Comparison of ENCODE assay signal across 23 mouse cellular contexts in the genomic region with DNA sequence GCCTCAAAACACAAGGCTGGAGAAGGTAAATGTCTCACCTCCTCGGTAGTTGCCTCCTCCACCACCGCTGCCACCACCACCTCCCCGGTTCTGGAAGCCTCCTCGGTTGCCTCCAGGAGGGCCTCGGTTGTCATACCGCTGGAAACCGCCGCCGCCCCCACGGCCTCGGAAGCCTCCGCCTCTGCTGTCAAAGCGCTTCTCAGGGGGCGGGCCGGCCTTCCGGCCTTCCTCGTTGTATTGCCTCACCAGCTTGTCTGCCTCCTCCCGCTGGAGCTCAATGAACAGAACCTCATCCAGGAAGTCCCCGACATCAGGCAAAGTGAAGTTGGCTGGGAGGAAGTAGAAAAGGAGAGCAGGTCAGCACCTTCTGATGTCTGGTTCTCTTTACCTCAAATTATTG. TPM values are rescaled to one million over a fixed set of nuclear protein-coding genes. Genes with fewer than 3 reads are reported as not detected.
DNase-seq lines count a peak whose midpoint lies in the region; TF ChIP-seq lines count a peak whose summit lies in the region.
"Had no signal": no experiment of that assay in that cellular context is flagged by ENCODE, and none has a peak within 500 bp of the region (broad histone marks: within the 10 kb centered on the region; RNA-seq: fewer than 3 reads in every experiment).

No protein-coding gene starts in this region.

- no peak overlapping the region for H3K27ac ChIP-seq in left cerebral cortex, adult 2 months
- H3K27ac ChIP-seq: forebrain, embryonic 10.5 days; forebrain, embryonic 13.5 days; heart, adult 2 months; heart, embryonic 10.5 days; heart, embryonic 13.5 days; hindbrain, embryonic 12.5 days; hindbrain, embryonic 15.5 days had no signal

- intact Hi-C loops in left cerebral cortex, adult 2 months (cut with DNase I), result no loop called here

- no peak for TF ChIP-seq CTCF in left cerebral cortex, adult 2 months (IDR thresholded peaks at IDR 0.05)

- no peak overlapping the region for H3K4me3 ChIP-seq in left cerebral cortex, adult 2 months
- H3K4me3 ChIP-seq: forebrain, embryonic 10.5 days; forebrain, embryonic 13.5 days; heart, adult 2 months; heart, embryonic 10.5 days; heart, embryonic 13.5 days; hindbrain, embryonic 12.5 days; hindbrain, embryonic 15.5 days had no signal

- DNase-seq in left cerebral cortex, adult 2 months (ENCODE audit: extremely low spot score in 1 of 2, low spot score in 2 of 2), result peak; percentile 46 to 49
- DNase-seq in left cerebral cortex, adult 9 months (ENCODE audit: low spot score in 2 of 2), result no peak
- DNase-seq in R1 (ENCODE audit: low read depth, low spot score) (peak; percentile 22), ZHBTc4 (ENCODE audit: low read depth, low spot score) (peak; percentile 47)
- no peak for DNase-seq in adrenal gland, postnatal 14 days
- no peak for DNase-seq in adrenal gland, postnatal 25 days
- DNase-seq: adrenal gland, postnatal 10 days; cerebellum, adult 18-20 months; cerebellum, adult 9-10 months; cerebellum, postnatal 14 days; gastrocnemius, postnatal 14 days; heart, adult 2 months had no signal

RNA-seq across cellular contexts. Expression of gene Ccdc97, which starts 7.0 kb away (rescaled TPM):
- total RNA-seq in left cerebral cortex, adult 2 months (2021), result 10 to 100 TPM; 65.4 to 66.5 TPM
- total RNA-seq in adrenal gland, postnatal 14 days (2021), result 43.8 and 45.0 TPM in 2 replicates
- 54.4 and 61.9 TPM in 2 replicates for total RNA-seq in adrenal gland, postnatal 25 days (2021)

RNA-seq across cellular contexts. Expression of gene Hnrnpul1, which starts 28.7 kb away (rescaled TPM):
- total RNA-seq in left cerebral cortex, adult 2 months (2021), result 100 to 1,000 TPM in 1 of 2 experiments, 10 to 100 TPM in 1; 96.5 to 101 TPM
- 119 and 130 TPM in 2 replicates for total RNA-seq in adrenal gland, postnatal 14 days (2021)
- total RNA-seq in adrenal gland, postnatal 25 days (2021), result 116 and 128 TPM in 2 replicates

RNA-seq across cellular contexts. Expression of gene Tgfb1, which starts 39.1 kb away (rescaled TPM):
- total RNA-seq in left cerebral cortex, adult 2 months (2021), result 10 to 100 TPM in 1 of 2 experiments, 1 to 10 TPM in 1; 7.3 to 10.7 TPM
- 52.7 and 68.0 TPM in 2 replicates for total RNA-seq in adrenal gland, postnatal 14 days (2021)
- 37.0 and 43.7 TPM in 2 replicates for total RNA-seq in adrenal gland, postnatal 25 days (2021)

RNA-seq across cellular contexts. Expression of gene B9d2, which starts 45.3 kb away (rescaled TPM):
- 10 to 100 TPM; 21.3 to 25.9 TPM for total RNA-seq in left cerebral cortex, adult 2 months (2021)
- 17.8 TPM in 2 replicates for total RNA-seq in adrenal gland, postnatal 14 days (2021)
- 12.7 and 20.3 TPM in 2 replicates for total RNA-seq in adrenal gland, postnatal 25 days (2021)

RNA-seq across cellular contexts. Expression of gene Tmem91, which starts 50.9 kb away (rescaled TPM):
- total RNA-seq in left cerebral cortex, adult 2 months (2021), result 10 to 100 TPM; 20.7 to 29.4 TPM
- 0.78 and 0.86 TPM in 2 replicates for total RNA-seq in adrenal gland, postnatal 14 days (2021)
- total RNA-seq in adrenal gland, postnatal 25 days (2021), result 2.0 TPM in 1 of 2 replicates, not detected in the other
- total RNA-seq: adrenal gland, adult 18-20 months; gastrocnemius, adult 18-20 months; gastrocnemius, postnatal 4 days; heart, adult 2 months; heart, postnatal 25 days; hematopoietic stem cell, adult 5-6 weeks had no signal

Comparison
In these comparisons a context has a peak if more than half of its experiments do, and no peak if none do; other contexts are left out.
1. DNase-seq: peak in left cerebral cortex, adult 2 months (2 of 2), R1 (single experiment) and ZHBTc4 (single experiment); none in left cerebral cortex, adult 9 months (0 of 2), adrenal gland, postnatal 14 days (single experiment) and adrenal gland, postnatal 25 days (single experiment).